Comparison of ENCODE assay signal across 17 mouse cellular contexts in genomic region chr14:25711602-25712001, GRCm38 (mm10). TPM values are rescaled to one million over a fixed set of nuclear protein-coding genes. Genes with fewer than 3 reads are reported as not detected.
DNase-seq lines count a peak whose midpoint lies in the region; ATAC-seq and TF ChIP-seq lines count a peak whose summit lies in the region.
"Had no signal": no experiment of that assay in that cellular context is flagged by ENCODE, and none has a peak within 500 bp of the region (broad histone marks: within the 10 kb centered on the region; RNA-seq: fewer than 3 reads in every experiment).

No protein-coding gene starts in this region.

- no peak overlapping the region for H3K4me3 ChIP-seq in forebrain, embryonic 10.5 days
- no peak overlapping the region for H3K4me3 ChIP-seq in forebrain, embryonic 13.5 days
- H3K4me3 ChIP-seq in kidney, embryonic 14.5 days (ENCODE audit: low read length) = no peak overlapping the region
- no peak overlapping the region for H3K4me3 ChIP-seq in lung, postnatal 0 days (ENCODE audit: low read depth, low read length)
- H3K4me3 ChIP-seq in stomach, postnatal 0 days (ENCODE audit: low read depth, low read length) = no peak overlapping the region
- H3K4me3 ChIP-seq: embryonic facial prominence, embryonic 13.5 days; forebrain, embryonic 15.5 days; neural tube, embryonic 12.5 days had no signal

- ATAC-seq in forebrain, embryonic 13.5 days = no peak
- ATAC-seq in kidney, embryonic 14.5 days (ENCODE audit: low FRiP score, low TSS enrichment) = 0 out of 2 replicates have a peak, but pooled peaks have one; percentile 36
- no peak for ATAC-seq in lung, postnatal 0 days
- ATAC-seq in stomach, postnatal 0 days (ENCODE audit: low FRiP score, low TSS enrichment) = peak; percentile 46

- peaks cover 55% of the 10 kb centered on the region for H3K4me1 ChIP-seq in forebrain, embryonic 10.5 days
- H3K4me1 ChIP-seq in forebrain, embryonic 13.5 days = peaks cover 3% of the 10 kb centered on the region; the same call in 1 of the 2 replicates
- peaks cover 48% of the 10 kb centered on the region for H3K4me1 ChIP-seq in kidney, embryonic 14.5 days (ENCODE audit: control insufficient read depth, insufficient read depth, low read length)
- peaks cover 11% of the 10 kb centered on the region; the same call in 1 of the 2 replicates for H3K4me1 ChIP-seq in lung, postnatal 0 days (ENCODE audit: insufficient read depth, low read depth, low read length)
- peaks cover 12% of the 10 kb centered on the region for H3K4me1 ChIP-seq in stomach, postnatal 0 days (replicated peaks; ENCODE audit: control insufficient read depth, insufficient read depth)
- H3K4me1 ChIP-seq: forebrain, embryonic 15.5 days had no signal

- 75% methylated on average over 8 of the region's 8 CpGs for WGBS in forebrain, embryonic 10.5 days
- WGBS in forebrain, embryonic 13.5 days = 61% methylated on average over 8 of the region's 8 CpGs
- 46% methylated on average over 8 of the region's 8 CpGs for WGBS in kidney, embryonic 14.5 days
- WGBS in lung, postnatal 0 days = 36% methylated on average over 8 of the region's 8 CpGs
- WGBS in stomach, postnatal 0 days = 22% methylated on average over 8 of the region's 8 CpGs

- H3K27me3 ChIP-seq in forebrain, embryonic 10.5 days (ENCODE audit: poor library complexity, severe bottlenecking) = no peaks in the 10 kb centered on the region
- no peaks in the 10 kb centered on the region for H3K27me3 ChIP-seq in forebrain, embryonic 13.5 days
- H3K27me3 ChIP-seq in kidney, embryonic 14.5 days (ENCODE audit: control insufficient read depth, insufficient read depth, low read length) = no peaks in the 10 kb centered on the region
- H3K27me3 ChIP-seq in lung, postnatal 0 days (replicated peaks; ENCODE audit: insufficient read depth, low read length) = no peaks in the 10 kb centered on the region
- H3K27me3 ChIP-seq in stomach, postnatal 0 days (ENCODE audit: control insufficient read depth, insufficient read depth, low read length) = no peaks in the 10 kb centered on the region
- H3K27me3 ChIP-seq: embryonic facial prominence, embryonic 13.5 days; forebrain, embryonic 15.5 days; neural tube, embryonic 12.5 days had no signal

- no peak for TF ChIP-seq EP300 in lung, postnatal 0 days (IDR thresholded peaks at IDR 0.05)
- TF ChIP-seq EP300 in stomach, postnatal 0 days (optimal IDR thresholded peaks at IDR 0.05) = no peak

- H3K9ac ChIP-seq in forebrain, embryonic 13.5 days = no peak overlapping the region
- no peak overlapping the region for H3K9ac ChIP-seq in kidney, embryonic 14.5 days (ENCODE audit: low read depth, low read length)
- no peak overlapping the region for H3K9ac ChIP-seq in lung, postnatal 0 days (replicated peaks; ENCODE audit: low read depth)
- peak overlapping the region; percentile 35; the same call in 1 of the 2 replicates for H3K9ac ChIP-seq in stomach, postnatal 0 days (ENCODE audit: low read length)
- H3K9ac ChIP-seq: embryonic facial prominence, embryonic 13.5 days; forebrain, embryonic 15.5 days; hindbrain, embryonic 14.5 days; neural tube, embryonic 12.5 days had no signal

- H3K36me3 ChIP-seq in forebrain, embryonic 10.5 days (replicated peaks) = 0 out of 2 replicates have a peak, but pooled peaks cover 3% of the 10 kb centered on the region
- no peaks in the 10 kb centered on the region for H3K36me3 ChIP-seq in forebrain, embryonic 13.5 days (ENCODE audit: poor library complexity, severe bottlenecking)
- H3K36me3 ChIP-seq in kidney, embryonic 14.5 days (ENCODE audit: control insufficient read depth, insufficient read depth, low read length) = peaks cover 6% of the 10 kb centered on the region; the same call in 1 of the 2 replicates
- H3K36me3 ChIP-seq in lung, postnatal 0 days (ENCODE audit: insufficient read depth, low read length) = 0 out of 2 replicates have a peak, but pooled peaks cover 3% of the 10 kb centered on the region
- H3K36me3 ChIP-seq in stomach, postnatal 0 days (ENCODE audit: control insufficient read depth, insufficient read depth, low read length) = no peaks in the 10 kb centered on the region; the same call in 1 of the 2 replicates
- H3K36me3 ChIP-seq: forebrain, embryonic 15.5 days had no signal

- no peak for TF ChIP-seq CTCF in lung, postnatal 0 days (IDR thresholded peaks at IDR 0.05)
- peak; percentile 22 for TF ChIP-seq CTCF in stomach, postnatal 0 days (IDR thresholded peaks at IDR 0.05; ENCODE audit: low read depth)

- peak overlapping the region; percentile 35 for H3K27ac ChIP-seq in forebrain, embryonic 10.5 days
- no peak overlapping the region for H3K27ac ChIP-seq in forebrain, embryonic 13.5 days
- 0 out of 2 replicates have a peak overlapping the region, but pooled peaks have one; percentile 1 for H3K27ac ChIP-seq in kidney, embryonic 14.5 days (ENCODE audit: low read depth, low read length)
- peak overlapping the region; percentile 20; the same call in 1 of the 2 replicates for H3K27ac ChIP-seq in lung, postnatal 0 days (ENCODE audit: low read length)
- peak overlapping the region; percentile 87 for H3K27ac ChIP-seq in stomach, postnatal 0 days (replicated peaks)
- H3K27ac ChIP-seq: forebrain, embryonic 15.5 days; hindbrain, embryonic 14.5 days; neural tube, embryonic 12.5 days had no signal

- DNase-seq in forebrain, embryonic 10.5 days (ENCODE audit: extremely low spot score, low spot score) = no peak
- no peak for DNase-seq in kidney, postnatal 10 days
- no peak for DNase-seq in lung, postnatal 0 days (ENCODE audit: low spot score)
- DNase-seq in lung, postnatal 14 days = no peak
- peak; percentile 60 for DNase-seq in stomach, postnatal 0 days (ENCODE audit: low spot score)
- DNase-seq in thymus, postnatal 10 days (ENCODE audit: low spot score in 2 of 2) = no peak
- DNase-seq: adrenal gland, postnatal 14 days; cerebellum, postnatal 10 days; gastrocnemius, postnatal 10 days; midbrain, embryonic 14.5 days; right cerebral cortex, adult 18-20 months had no signal

- no peak overlapping the region for H3K4me2 ChIP-seq in forebrain, embryonic 13.5 days
- H3K4me2 ChIP-seq in kidney, embryonic 14.5 days (replicated peaks; ENCODE audit: low read depth, low read length) = 0 out of 2 replicates have a peak overlapping the region, but pooled peaks have one; percentile 6
- no peak overlapping the region for H3K4me2 ChIP-seq in lung, postnatal 0 days (replicated peaks; ENCODE audit: low read depth, low read length)
- H3K4me2 ChIP-seq in stomach, postnatal 0 days (replicated peaks; ENCODE audit: low read depth) = no peak overlapping the region
- H3K4me2 ChIP-seq: embryonic facial prominence, embryonic 13.5 days; forebrain, embryonic 15.5 days; hindbrain, embryonic 14.5 days; neural tube, embryonic 12.5 days had no signal

- no peaks in the 10 kb centered on the region for H3K9me3 ChIP-seq in forebrain, embryonic 10.5 days
- H3K9me3 ChIP-seq in forebrain, embryonic 13.5 days (replicated peaks) = no peaks in the 10 kb centered on the region
- H3K9me3 ChIP-seq in kidney, embryonic 14.5 days (ENCODE audit: control insufficient read depth, low read length) = no peaks in the 10 kb centered on the region
- no peaks in the 10 kb centered on the region for H3K9me3 ChIP-seq in lung, postnatal 0 days (ENCODE audit: low read length)
- H3K9me3 ChIP-seq in stomach, postnatal 0 days (ENCODE audit: control insufficient read depth, low read length) = no peaks in the 10 kb centered on the region
- H3K9me3 ChIP-seq: embryonic facial prominence, embryonic 13.5 days; forebrain, embryonic 15.5 days; neural tube, embryonic 12.5 days had no signal

RNA-seq across cellular contexts. Expression of gene Ppif, which starts 17.6 kb away (rescaled TPM):
- polyA plus RNA-seq in forebrain, embryonic 10.5 days (2016; fragmentation: Nextera tagmentation; extraction: Ambion mirVana) = 65.8 and 71.0 TPM in 2 replicates
- polyA plus RNA-seq in forebrain, embryonic 13.5 days (2015; fragmentation: Nextera tagmentation; extraction: Ambion mirVana) = 22.8 and 29.5 TPM in 2 replicates
- 44.4 and 46.6 TPM in 2 replicates for polyA plus RNA-seq in kidney, embryonic 14.5 days (2014; fragmentation: Nextera tagmentation; extraction: Ambion mirVana)
- polyA plus RNA-seq in lung, postnatal 0 days (2015; fragmentation: Nextera tagmentation; extraction: Ambion mirVana) = 11.2 and 13.8 TPM in 2 replicates
- 66.1 and 74.6 TPM in 2 replicates for polyA plus RNA-seq in stomach, postnatal 0 days (2015; fragmentation: Nextera tagmentation; extraction: Ambion mirVana)

RNA-seq across cellular contexts. Expression of gene Zcchc24, which starts 57.2 kb away (rescaled TPM):
- polyA plus RNA-seq in forebrain, embryonic 10.5 days (2016; fragmentation: Nextera tagmentation; extraction: Ambion mirVana) = 8.1 TPM in 2 replicates
- 5.8 and 6.6 TPM in 2 replicates for polyA plus RNA-seq in forebrain, embryonic 13.5 days (2015; fragmentation: Nextera tagmentation; extraction: Ambion mirVana)
- 17.0 and 24.0 TPM in 2 replicates for polyA plus RNA-seq in kidney, embryonic 14.5 days (2014; fragmentation: Nextera tagmentation; extraction: Ambion mirVana)
- 19.3 and 19.5 TPM in 2 replicates for polyA plus RNA-seq in lung, postnatal 0 days (2015; fragmentation: Nextera tagmentation; extraction: Ambion mirVana)
- 11.3 and 11.9 TPM in 2 replicates for polyA plus RNA-seq in stomach, postnatal 0 days (2015; fragmentation: Nextera tagmentation; extraction: Ambion mirVana)

Comparison
In these comparisons a context has a peak if more than half of its experiments do, and no peak if none do; other contexts are left out.
1. ATAC-seq: peak in kidney, embryonic 14.5 days (single experiment) and stomach, postnatal 0 days (single experiment); none in forebrain, embryonic 13.5 days (single experiment) and lung, postnatal 0 days (single experiment).